Mouse (Mus musculus): ENCODE results near the gene Rpf2. TPM values are rescaled to one million over a fixed set of nuclear protein-coding genes. Genes with fewer than 3 reads are reported as not detected.

Rpf2 gene
- total and polyA plus RNA-seq, 3 experiments, result 78.2 to 174 (median 101) TPM

- no peak for DNase-seq (ENCODE audit: extremely low read depth)
- dilution Hi-C loops (cut with MboI; ENCODE audit: extremely low pct_ligation_motif_present, extremely low pct_unique_long_range_greater_than_20kb, low sequenced_read_pairs), result no loop called here
- Histone ChIP-seq H3K27ac (ENCODE audit: insufficient read depth, low read depth) (no peak overlapping the region), H3K9ac (ENCODE audit: insufficient read depth, low read depth) (no peak overlapping the region), H3K4me3 (replicated peaks in 1 of 3; ENCODE audit: low read depth in 2 of 3, low read length in 2 of 3, poor library complexity in 1 of 3) (no peak overlapping the region), H3K9me3 (replicated peaks; ENCODE audit: low read length) (no peaks in the 10 kb centered on the region), H3K4me1 (ENCODE audit: control insufficient read depth in 1 of 2, insufficient read depth in 2 of 2) (peaks cover 0 to 11% of the 10 kb centered on the region in 2 experiments; a peak in 2 of 4 replicates), H3K36me3 (replicated peaks in 1 of 2; ENCODE audit: control insufficient read depth in 1 of 2, insufficient read depth in 1 of 2, low read length in 1 of 2) (peaks cover 5 to 17% of the 10 kb centered on the region in 2 experiments), H3K79me2 (replicated peaks; ENCODE audit: control insufficient read depth, extremely low read depth, insufficient read depth, poor library complexity, severe bottlenecking) (no peaks in the 10 kb centered on the region), H3K27me3 (replicated peaks) (no peaks in the 10 kb centered on the region), H3K4me2 (ENCODE audit: insufficient read depth, low read depth, poor library complexity, severe bottlenecking) (no peak overlapping the region)
- TF ChIP-seq BHLHE40 (IDR thresholded peaks at IDR 0.05; ENCODE audit: low read depth, low read length) (no peak), PAX5 (IDR thresholded peaks at IDR 0.05; ENCODE audit: low read length) (no peak), EP300 (IDR thresholded peaks at IDR 0.05; ENCODE audit: low read length) (no peak), MAZ (IDR thresholded peaks at IDR 0.05; ENCODE audit: low read depth, low read length) (no peak), USF2 (conservative IDR thresholded peaks at IDR 0.05; ENCODE audit: low read depth, low read length) (no peak), TCF12 (IDR thresholded peaks at IDR 0.05; ENCODE audit: low read depth, low read length) (no peak), CHD2 (IDR thresholded peaks at IDR 0.05; ENCODE audit: low read length) (no peak), GABPA (IDR thresholded peaks at IDR 0.05; ENCODE audit: insufficient replicate concordance, low read depth, low read length) (no peak), KAT2A (IDR thresholded peaks at IDR 0.05; ENCODE audit: insufficient replicate concordance, low read length) (no peak), RAD21 (IDR thresholded peaks at IDR 0.05; ENCODE audit: low read depth, low read length) (no peak), MAFK (IDR thresholded peaks at IDR 0.05; ENCODE audit: insufficient replicate concordance, low read length) (no peak), JUND (conservative IDR thresholded peaks at IDR 0.05; ENCODE audit: low read depth, low read length) (no peak), CHD1 (IDR thresholded peaks at IDR 0.05; ENCODE audit: low read depth, low read length) (no peak), SMC3 (IDR thresholded peaks at IDR 0.05; ENCODE audit: low read depth, low read length) (no peak), CTCF (conservative IDR thresholded peaks at IDR 0.05 in 1 of 2, IDR thresholded peaks at IDR 0.05 in 1 of 2; ENCODE audit: low read depth in 2 of 2, low read length in 2 of 2) (no peak), MAX (IDR thresholded peaks at IDR 0.05; ENCODE audit: low read length) (no peak)
- in situ Hi-C loops (cut with MboI; ENCODE audit: low pct_ligation_motif_present, low pct_unique_long_range_greater_than_20kb, low sequenced_read_pairs), result no loop called here
These were observed 36.8 kb upstream of the Rpf2 start for GRCm38 (mm10) chr10:40283636-40284035.

- no peak for DNase-seq (ENCODE audit: extremely low read depth)
- Histone ChIP-seq H3K27ac (ENCODE audit: insufficient read depth, low read depth) (no peak overlapping the region), H3K27me3 (replicated peaks) (no peaks in the 10 kb centered on the region), H3K4me2 (ENCODE audit: insufficient read depth, low read depth, poor library complexity, severe bottlenecking) (no peak overlapping the region), H3K4me3 (replicated peaks in 1 of 3; ENCODE audit: low read depth in 2 of 3, low read length in 2 of 3, poor library complexity in 1 of 3) (no peak overlapping the region), H3K9me3 (replicated peaks; ENCODE audit: low read length) (no peaks in the 10 kb centered on the region), H3K4me1 (ENCODE audit: control insufficient read depth in 1 of 2, insufficient read depth in 2 of 2) (peaks cover 0 to 11% of the 10 kb centered on the region in 2 experiments; a peak in 2 of 4 replicates), H3K79me2 (replicated peaks; ENCODE audit: control insufficient read depth, extremely low read depth, insufficient read depth, poor library complexity, severe bottlenecking) (no peaks in the 10 kb centered on the region), H3K36me3 (replicated peaks in 1 of 2; ENCODE audit: control insufficient read depth in 1 of 2, insufficient read depth in 1 of 2, low read length in 1 of 2) (peaks cover 3 to 12% of the 10 kb centered on the region in 2 experiments), H3K9ac (ENCODE audit: insufficient read depth, low read depth) (no peak overlapping the region)
- in situ Hi-C loops (cut with MboI; ENCODE audit: low pct_ligation_motif_present, low pct_unique_long_range_greater_than_20kb, low sequenced_read_pairs) (no loop called here), dilution Hi-C loops (cut with MboI; ENCODE audit: extremely low pct_ligation_motif_present, extremely low pct_unique_long_range_greater_than_20kb, low sequenced_read_pairs) (no loop called here)
- TF ChIP-seq KAT2A (IDR thresholded peaks at IDR 0.05; ENCODE audit: insufficient replicate concordance, low read length) (no peak), NELFE (IDR thresholded peaks at IDR 0.05; ENCODE audit: low read depth, low read length) (no peak), E2F4 (IDR thresholded peaks at IDR 0.05; ENCODE audit: insufficient replicate concordance, low read depth, low read length) (no peak), HCFC1 (IDR thresholded peaks at IDR 0.05; ENCODE audit: low read depth, low read length) (no peak), MAZ (IDR thresholded peaks at IDR 0.05; ENCODE audit: low read depth, low read length) (no peak), MAFK (IDR thresholded peaks at IDR 0.05; ENCODE audit: insufficient replicate concordance, low read length) (no peak), UBTF (IDR thresholded peaks at IDR 0.05; ENCODE audit: low read depth, low read length) (no peak), POLR2A (IDR thresholded peaks at IDR 0.05; ENCODE audit: low read depth, low read length) (no peak), POLR2AphosphoS2 (IDR thresholded peaks at IDR 0.05; ENCODE audit: low read depth, low read length) (no peak), ZNF384 (IDR thresholded peaks at IDR 0.05; ENCODE audit: low read depth, low read length) (no peak), ZMIZ1 (IDR thresholded peaks at IDR 0.05; ENCODE audit: low read depth, low read length) (no peak), NRF1 (IDR thresholded peaks at IDR 0.05; ENCODE audit: low read depth, low read length) (no peak), RCOR1 (conservative IDR thresholded peaks at IDR 0.05; ENCODE audit: low read depth, low read length) (no peak), MYC (IDR thresholded peaks at IDR 0.05; ENCODE audit: low read depth, low read length) (no peak), TCF12 (IDR thresholded peaks at IDR 0.05; ENCODE audit: low read depth, low read length) (no peak), MAX (IDR thresholded peaks at IDR 0.05; ENCODE audit: low read length) (no peak), PAX5 (IDR thresholded peaks at IDR 0.05; ENCODE audit: low read length) (no peak), SIN3A (IDR thresholded peaks at IDR 0.05; ENCODE audit: low read length) (no peak)
These were observed 34.7 kb upstream of the Rpf2 start for GRCm38 (mm10) chr10:40281565-40281964.
